Mouse (Mus musculus): ENCODE results near the gene Tnfaip2.

DNA sequence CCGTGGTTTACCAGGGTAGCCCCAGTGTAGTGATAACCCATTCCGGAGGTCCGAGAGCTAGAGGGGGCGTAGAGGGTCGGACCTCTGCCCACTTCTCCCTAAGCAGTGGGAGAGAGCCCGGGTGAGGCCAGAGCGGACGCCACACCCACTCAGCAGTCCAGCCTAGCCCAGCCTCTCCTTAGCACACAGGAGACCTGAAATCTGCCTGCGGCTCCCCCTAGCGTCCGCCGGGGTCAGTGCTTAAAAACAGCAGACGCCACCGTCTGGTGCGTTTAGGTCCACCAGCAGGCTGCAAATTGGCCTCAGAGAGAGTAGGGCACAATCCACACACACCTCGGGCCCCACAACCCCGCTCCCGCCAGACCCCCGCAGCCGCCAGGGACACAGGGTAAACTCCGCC, 29.0 kb upstream of the Tnfaip2 start:
- TF ChIP-seq CTCF (IDR thresholded peaks at IDR 0.05; ENCODE audit: low read depth): peak; percentile 99
- no peak for TF ChIP-seq EP300 (IDR thresholded peaks at IDR 0.05; ENCODE audit: low read depth)
